Mouse (Mus musculus) mouse embryonic stem cell (cell line): Measurements from ENCODE around the gene Defb48.

ENCODE experiments used
- in situ Hi-C, 2 experiments: fragments of 300-500 bp; cut with MboI; formaldehyde crosslinking; loops; 1 replicate in 1 of 2; 3 replicates in 1 of 2; pipeline ENCODE4 v1.14.3; 2019 to 2020; ENCODE audit warnings: low sequenced_read_pairs in 2 of 2, low pct_unique_long_range_greater_than_20kb in 1 of 2, mixed read lengths in 1 of 2; ENCODE audit not compliant: unreplicated experiment in 1 of 2

Gene Defb48

GRCm38 (mm10) chr14:62937675-62938074 lies 46.6 kb downstream of the Defb48 start:
- in situ Hi-C loops: loop anchor here in 1 of 2 experiments (10.0 kb wide), 1 partner anchor 53 kb away; no protein-coding TSS in a partner anchor

- in situ Hi-C loops: loop anchor here in 1 of 2 experiments (10.0 kb wide), 1 partner anchor 52 kb away; no protein-coding TSS in a partner anchor
Measured at GRCm38 (mm10) chr14:62936631-62937380, 47.5 kb downstream of the Defb48 start.

- in situ Hi-C loops: loop anchor here in 1 of 2 experiments (10.0 kb wide), 1 partner anchor 51 kb away; no protein-coding TSS in a partner anchor
Measured at GRCm38 (mm10) chr14:62935361-62935760, 48.9 kb downstream of the Defb48 start.

GRCm38 (mm10) chr14:62928101-62928541 lies 56.2 kb downstream of the Defb48 start:
- in situ Hi-C loops: no loop called here
